9 mouse cellular contexts compared by ENCODE assay signal in genomic region chr7:30314721-30315155, GRCm38 (mm10). TPM values are rescaled to one million over a fixed set of nuclear protein-coding genes. Genes with fewer than 3 reads are reported as not detected.
A peak's percentile ranks its signal among the peaks of the same experiment; 100 is the strongest.
DNase-seq lines count a peak whose midpoint lies in the region; ATAC-seq and TF ChIP-seq lines count a peak whose summit lies in the region.
"Had no signal": no experiment of that assay in that cellular context is flagged by ENCODE, and none has a peak within 500 bp of the region (broad histone marks: within the 10 kb centered on the region; RNA-seq: fewer than 3 reads in every experiment).

TSS of gene Syne4 (plus strand) at chr7:30314807.

- no peaks in the 10 kb centered on the region for H3K9me3 ChIP-seq in forebrain, embryonic 12.5 days
- H3K9me3 ChIP-seq in forebrain, postnatal 0 days (ENCODE audit: low read length) = no peaks in the 10 kb centered on the region
- no peaks in the 10 kb centered on the region for H3K9me3 ChIP-seq in ES-E14 (ENCODE audit: control insufficient read depth, insufficient read depth, low read depth, low read length)
- no peaks in the 10 kb centered on the region for H3K9me3 ChIP-seq in embryonic facial prominence, embryonic 14.5 days (ENCODE audit: control insufficient read depth, low read length)
- H3K9me3 ChIP-seq in limb, embryonic 12.5 days = no peaks in the 10 kb centered on the region
- H3K9me3 ChIP-seq in stomach, embryonic 16.5 days (replicated peaks; ENCODE audit: control insufficient read depth, low read length) = no peaks in the 10 kb centered on the region

- no peak for DNase-seq in forebrain, postnatal 0 days
- DNase-seq in ES-E14 (ENCODE audit: low read depth, low spot score) = no peak
- peak; percentile 72 for DNase-seq in embryonic facial prominence, embryonic 14.5 days (ENCODE audit: low spot score)
- DNase-seq in spleen, adult 12 weeks (ENCODE audit: low spot score) = no peak
- no peak for DNase-seq in layer of hippocampus, adult 9-10 months (ENCODE audit: low spot score)

- no peak for ATAC-seq in forebrain, embryonic 12.5 days (ENCODE audit: low FRiP score)
- ATAC-seq in forebrain, postnatal 0 days = no peak
- ATAC-seq in embryonic facial prominence, embryonic 14.5 days (ENCODE audit: low read depth) = peak; percentile 75
- peak; percentile 79 for ATAC-seq in limb, embryonic 12.5 days (ENCODE audit: insufficient number of reproducible peaks, insufficient read depth, low FRiP score, low TSS enrichment, low read depth)
- ATAC-seq in stomach, embryonic 16.5 days (ENCODE audit: insufficient read depth, low FRiP score) = peak; percentile 69; the same call in 1 of the 2 replicates

- no peak for TF ChIP-seq CTCF in forebrain, postnatal 0 days (IDR thresholded peaks at IDR 0.05; ENCODE audit: low read depth)

- in situ Hi-C loops in ES-E14 (cut with MboI; ENCODE audit: low sequenced_read_pairs in 2 of 2, unreplicated experiment in 2 of 2) = no loop called here

- no peaks in the 10 kb centered on the region for H3K27me3 ChIP-seq in forebrain, embryonic 12.5 days
- no peaks in the 10 kb centered on the region for H3K27me3 ChIP-seq in forebrain, postnatal 0 days (ENCODE audit: insufficient read depth, low read length)
- no peaks in the 10 kb centered on the region for H3K27me3 ChIP-seq in embryonic facial prominence, embryonic 14.5 days (replicated peaks; ENCODE audit: control insufficient read depth, insufficient read depth, low read length)
- H3K27me3 ChIP-seq in limb, embryonic 12.5 days = no peaks in the 10 kb centered on the region
- H3K27me3 ChIP-seq in stomach, embryonic 16.5 days (ENCODE audit: control insufficient read depth, insufficient read depth, low read length) = no peaks in the 10 kb centered on the region
- H3K27me3 ChIP-seq: CH12.LX had no signal

- H3K36me3 ChIP-seq in forebrain, embryonic 12.5 days (replicated peaks) = peaks cover 9% of the 10 kb centered on the region
- 0 out of 2 replicates have a peak, but pooled peaks cover 2% of the 10 kb centered on the region for H3K36me3 ChIP-seq in forebrain, postnatal 0 days (ENCODE audit: insufficient read depth)
- peaks cover 2% of the 10 kb centered on the region; the same call in 1 of the 2 replicates for H3K36me3 ChIP-seq in ES-E14 (ENCODE audit: control insufficient read depth, insufficient read depth, low read length, poor library complexity, severe bottlenecking)
- 0 out of 2 replicates have a peak, but pooled peaks cover 18% of the 10 kb centered on the region for H3K36me3 ChIP-seq in embryonic facial prominence, embryonic 14.5 days (ENCODE audit: control insufficient read depth, insufficient read depth, low read length)
- peaks cover 64% of the 10 kb centered on the region for H3K36me3 ChIP-seq in limb, embryonic 12.5 days
- no peaks in the 10 kb centered on the region for H3K36me3 ChIP-seq in stomach, embryonic 16.5 days (ENCODE audit: control insufficient read depth, insufficient read depth, low read length)

- peak within 1 kb of the TSS; percentile 44 for H3K4me2 ChIP-seq in forebrain, embryonic 12.5 days
- H3K4me2 ChIP-seq in forebrain, postnatal 0 days (ENCODE audit: low read depth) = no peak within 1 kb of the TSS
- peak within 1 kb of the TSS; percentile 56 for H3K4me2 ChIP-seq in embryonic facial prominence, embryonic 14.5 days (ENCODE audit: low read depth, low read length)
- peak within 1 kb of the TSS; percentile 66 for H3K4me2 ChIP-seq in limb, embryonic 12.5 days
- H3K4me2 ChIP-seq in stomach, embryonic 16.5 days (ENCODE audit: low read depth, low read length) = peak within 1 kb of the TSS; percentile 49

- peak within 1 kb of the TSS; percentile 31 for H3K4me3 ChIP-seq in forebrain, embryonic 12.5 days (replicated peaks)
- H3K4me3 ChIP-seq in forebrain, postnatal 0 days (ENCODE audit: low read depth, low read length) = no peak within 1 kb of the TSS
- H3K4me3 ChIP-seq in ES-E14 (ENCODE audit: insufficient read depth in 1 of 2, low read depth in 1 of 2, low read length in 2 of 2, poor library complexity in 1 of 2, severe bottlenecking in 1 of 2) = peak within 1 kb of the TSS; percentile 68 to 78
- H3K4me3 ChIP-seq in embryonic facial prominence, embryonic 14.5 days (ENCODE audit: low read depth, low read length) = peak within 1 kb of the TSS; percentile 46
- peak within 1 kb of the TSS; percentile 61 for H3K4me3 ChIP-seq in limb, embryonic 12.5 days (replicated peaks)
- H3K4me3 ChIP-seq in stomach, embryonic 16.5 days (replicated peaks; ENCODE audit: low read length) = peak within 1 kb of the TSS; percentile 48

- H3K27ac ChIP-seq in forebrain, embryonic 12.5 days = no peak within 1 kb of the TSS
- no peak within 1 kb of the TSS for H3K27ac ChIP-seq in forebrain, postnatal 0 days (ENCODE audit: low read depth, low read length)
- H3K27ac ChIP-seq in ES-E14 (ENCODE audit: insufficient read depth, low read depth, low read length, poor library complexity, severe bottlenecking) = 0 out of 2 replicates have a peak within 1 kb of the TSS, but pooled peaks have one; percentile 6
- peak within 1 kb of the TSS; percentile 52; the same call in 1 of the 2 replicates for H3K27ac ChIP-seq in embryonic facial prominence, embryonic 14.5 days (replicated peaks; ENCODE audit: low read depth, low read length)
- peak within 1 kb of the TSS; percentile 87 for H3K27ac ChIP-seq in limb, embryonic 12.5 days
- H3K27ac ChIP-seq in stomach, embryonic 16.5 days (ENCODE audit: low read length) = peak within 1 kb of the TSS; percentile 27

- 4% methylated on average over 9 of the region's 9 CpGs for WGBS in forebrain, embryonic 12.5 days
- WGBS in forebrain, postnatal 0 days = 6% methylated on average over 9 of the region's 9 CpGs
- WGBS in embryonic facial prominence, embryonic 14.5 days = under 1% methylated on average over 9 of the region's 9 CpGs
- 0% methylated on average over 9 of the region's 9 CpGs for WGBS in limb, embryonic 12.5 days
- 3% methylated on average over 9 of the region's 9 CpGs for WGBS in stomach, embryonic 16.5 days

- peak within 1 kb of the TSS; percentile 48 for H3K9ac ChIP-seq in forebrain, embryonic 12.5 days
- no peak within 1 kb of the TSS for H3K9ac ChIP-seq in forebrain, postnatal 0 days
- peak within 1 kb of the TSS; percentile 76 for H3K9ac ChIP-seq in ES-E14 (ENCODE audit: insufficient read depth, low read depth, low read length, poor library complexity, severe bottlenecking)
- H3K9ac ChIP-seq in embryonic facial prominence, embryonic 14.5 days (ENCODE audit: low read depth, low read length) = peak within 1 kb of the TSS; percentile 68
- H3K9ac ChIP-seq in limb, embryonic 12.5 days (replicated peaks) = peak within 1 kb of the TSS; percentile 74
- H3K9ac ChIP-seq in stomach, embryonic 16.5 days (ENCODE audit: low read length) = peak within 1 kb of the TSS; percentile 67

- peaks cover 16% of the 10 kb centered on the region for H3K4me1 ChIP-seq in forebrain, embryonic 12.5 days
- 0 out of 2 replicates have a peak, but pooled peaks cover 4% of the 10 kb centered on the region for H3K4me1 ChIP-seq in forebrain, postnatal 0 days (ENCODE audit: insufficient read depth)
- H3K4me1 ChIP-seq in ES-E14 (ENCODE audit: control insufficient read depth in 2 of 2, insufficient read depth in 2 of 2, low read length in 2 of 2, poor library complexity in 1 of 2) = peaks cover 3 to 7% of the 10 kb centered on the region in 2 experiments; a peak in 2 of 4 replicates
- peaks cover 9% of the 10 kb centered on the region; the same call in 1 of the 2 replicates for H3K4me1 ChIP-seq in embryonic facial prominence, embryonic 14.5 days (ENCODE audit: control insufficient read depth, insufficient read depth, low read length)
- peaks cover 32% of the 10 kb centered on the region for H3K4me1 ChIP-seq in limb, embryonic 12.5 days (replicated peaks)
- H3K4me1 ChIP-seq in stomach, embryonic 16.5 days (ENCODE audit: control insufficient read depth, insufficient read depth, low read length) = peaks cover 5% of the 10 kb centered on the region; the same call in 1 of the 2 replicates

TF ChIP-seq in ES-E14, 5 proteins besides CTCF, POLR2A, EP300 and RAD21:
- TF ChIP-seq ZC3H11A (IDR thresholded peaks at IDR 0.05; ENCODE audit: borderline replicate concordance, low read depth, low read length) (no peak), MAFK (IDR thresholded peaks at IDR 0.05; ENCODE audit: insufficient read depth, low read depth, low read length) (no peak), ZNF384 (IDR thresholded peaks at IDR 0.05; ENCODE audit: low read depth, low read length) (no peak), HCFC1 (IDR thresholded peaks at IDR 0.05; ENCODE audit: borderline replicate concordance, insufficient read depth, low read length) (no peak)

RNA-seq across cellular contexts. Expression of gene Syne4, which starts in this region (rescaled TPM):
- polyA plus RNA-seq in forebrain, embryonic 12.5 days (2016; fragmentation: Nextera tagmentation; extraction: Ambion mirVana) = 21.8 and 23.5 TPM in 2 replicates
- total RNA-seq in forebrain, postnatal 0 days (2014; rRNA removed) = 5.2 and 6.5 TPM in 2 replicates
- 1.8 and 4.5 TPM in 2 replicates for polyA plus RNA-seq in forebrain, postnatal 0 days (2015; fragmentation: Nextera tagmentation; extraction: Ambion mirVana)
- total RNA-seq in ES-E14 (2012; rRNA removed) = 14.5 and 25.5 TPM in 2 replicates
- 25.4 and 35.4 TPM in 2 replicates for polyA plus RNA-seq in embryonic facial prominence, embryonic 14.5 days (2014; fragmentation: Nextera tagmentation; extraction: Ambion mirVana)
- 84.6 and 98.6 TPM in 2 replicates for polyA plus RNA-seq in limb, embryonic 12.5 days (2016; fragmentation: Nextera tagmentation; extraction: Ambion mirVana)
- 54.0 and 54.3 TPM in 2 replicates for polyA plus RNA-seq in stomach, embryonic 16.5 days (2015; fragmentation: Nextera tagmentation; extraction: Ambion mirVana)

Comparison
In these comparisons a context has a peak if more than half of its experiments do, and no peak if none do; other contexts are left out.
1. ATAC-seq: peak in embryonic facial prominence, embryonic 14.5 days (single experiment), limb, embryonic 12.5 days (single experiment) and stomach, embryonic 16.5 days (single experiment); none in forebrain, embryonic 12.5 days (single experiment) and forebrain, postnatal 0 days (single experiment).
2. H3K27ac ChIP-seq: peak in ES-E14 (single experiment), embryonic facial prominence, embryonic 14.5 days (single experiment), limb, embryonic 12.5 days (single experiment) and stomach, embryonic 16.5 days (single experiment); none in forebrain, embryonic 12.5 days (single experiment) and forebrain, postnatal 0 days (single experiment).